Mouse (Mus musculus): ENCODE measurements around the gene Atg101. TPM values are rescaled to one million over a fixed set of nuclear protein-coding genes. Genes with fewer than 3 reads are reported as not detected.

Gene Atg101
- 10 to 100 TPM; 23.7 to 23.9 TPM for total RNA-seq (2021)

- intact Hi-C loops (cut with DNase I): loop anchor here (1.0 kb wide), 3 partner anchors 31 to 60 kb away; partner anchors contain the start of gene Grasp
- peak; percentile 91 to 94 for DNase-seq
Observed at GRCm38 (mm10) chr15:101283911-101284750, at the start of gene Atg101. TSS of gene Atg101 (plus strand) at chr15:101284272.

GRCm38 (mm10) chr15:101234611-101235341, 49.3 kb upstream of the Atg101 start:
- intact Hi-C loops (cut with DNase I): no loop called here
- no peak for DNase-seq

- intact Hi-C loops (cut with DNase I): no loop called here
- no peak for DNase-seq
Observed at GRCm38 (mm10) chr15:101235342-101235698, 48.8 kb upstream of the Atg101 start.

- intact Hi-C loops (cut with DNase I): no loop called here
Observed at GRCm38 (mm10) chr15:101235728-101236327, 48.2 kb upstream of the Atg101 start.

GRCm38 (mm10) chr15:101236878-101237277, 47.2 kb upstream of the Atg101 start:
- intact Hi-C loops (cut with DNase I): loop anchor here (1.0 kb wide), 2 partner anchors 16 to 27 kb away; no protein-coding TSS in a partner anchor
- DNase-seq: peak; percentile 75 to 85

More at GRCm38 (mm10) chr15:101235728-101236327, 48.2 kb upstream of the Atg101 start:
- DNase-seq: no peak

- intact Hi-C loops (cut with DNase I): loop anchor here (1.0 kb wide), 1 partner anchor 76 kb away; no protein-coding TSS in a partner anchor
- peak in 1 of 2 experiments; percentile 63 for DNase-seq
Observed at GRCm38 (mm10) chr15:101238885-101239511, 45.1 kb upstream of the Atg101 start.

- intact Hi-C loops (cut with DNase I): loop anchor here (1.0 to 5.0 kb wide), 2 partner anchors 75 to 742 kb away; no protein-coding TSS in a partner anchor
- DNase-seq: no peak
Observed at GRCm38 (mm10) chr15:101239821-101240220, 44.3 kb upstream of the Atg101 start.

- peak; percentile 89 to 93 for DNase-seq
- intact Hi-C loops (cut with DNase I): loop anchor here (1.0 to 5.0 kb wide), 3 partner anchors 19 to 741 kb away; no protein-coding TSS in a partner anchor
Observed at GRCm38 (mm10) chr15:101240799-101241204, 43.3 kb upstream of the Atg101 start.

- intact Hi-C loops (cut with DNase I): loop anchor here (1.0 to 5.0 kb wide), 3 partner anchors 19 to 741 kb away; no protein-coding TSS in a partner anchor
- no peak for DNase-seq
Observed at GRCm38 (mm10) chr15:101241236-101241635, 42.8 kb upstream of the Atg101 start.

- intact Hi-C loops (cut with DNase I): loop anchor here (1.0 to 5.0 kb wide), 3 partner anchors 18 to 740 kb away; no protein-coding TSS in a partner anchor
- no peak for DNase-seq
Observed at GRCm38 (mm10) chr15:101241853-101242252, 42.2 kb upstream of the Atg101 start.

- intact Hi-C loops (cut with DNase I): loop anchor here (5.0 kb wide), 1 partner anchor 740 kb away; no protein-coding TSS in a partner anchor
- DNase-seq: peak; percentile 54 to 60
Observed at GRCm38 (mm10) chr15:101242645-101243044, 41.4 kb upstream of the Atg101 start.

GRCm38 (mm10) chr15:101244012-101244411, 40.1 kb upstream of the Atg101 start:
- intact Hi-C loops (cut with DNase I): loop anchor here (5.0 kb wide), 1 partner anchor 738 kb away; no protein-coding TSS in a partner anchor
- no peak for DNase-seq

GRCm38 (mm10) chr15:101246231-101247154, 37.6 kb upstream of the Atg101 start:
- peak; percentile 92 to 96 for DNase-seq
- intact Hi-C loops (cut with DNase I): loop anchor here (1.0 kb wide), 1 partner anchor 20 kb away; no protein-coding TSS in a partner anchor

GRCm38 (mm10) chr15:101247155-101247498, 36.9 kb upstream of the Atg101 start:
- no peak for DNase-seq
- intact Hi-C loops (cut with DNase I): no loop called here

GRCm38 (mm10) chr15:101248029-101248710, 35.9 kb upstream of the Atg101 start:
- peak in 1 of 2 experiments; percentile 58 for DNase-seq
- intact Hi-C loops (cut with DNase I): no loop called here

- intact Hi-C loops (cut with DNase I): no loop called here
- DNase-seq: no peak
Observed at GRCm38 (mm10) chr15:101250220-101250800, 33.8 kb upstream of the Atg101 start.

- no peak for DNase-seq
- intact Hi-C loops (cut with DNase I): no loop called here
Observed at GRCm38 (mm10) chr15:101251930-101252329, 32.1 kb upstream of the Atg101 start.

GRCm38 (mm10) chr15:101252614-101253013, 31.5 kb upstream of the Atg101 start:
- DNase-seq: no peak
- intact Hi-C loops (cut with DNase I): no loop called here

Data from heart, postnatal 36 days (tissue).